ENCODE assay signal across 12 mouse cellular contexts in genomic region chr7:143738194-143738593, GRCm38 (mm10). TPM values are rescaled to one million over a fixed set of nuclear protein-coding genes. Genes with fewer than 3 reads are reported as not detected.
DNase-seq lines count a peak whose midpoint lies in the region; ATAC-seq and TF ChIP-seq lines count a peak whose summit lies in the region.
"Had no signal": no experiment of that assay in that cellular context is flagged by ENCODE, and none has a peak within 500 bp of the region (broad histone marks: within the 10 kb centered on the region; RNA-seq: fewer than 3 reads in every experiment).

No protein-coding gene starts in this region.

- peak overlapping the region; percentile 68 for H3K4me3 ChIP-seq in heart, embryonic 13.5 days
- peak overlapping the region; percentile 70 for H3K4me3 ChIP-seq in limb, embryonic 14.5 days (replicated peaks; ENCODE audit: low read length)
- H3K4me3 ChIP-seq in stomach, embryonic 16.5 days (replicated peaks; ENCODE audit: low read length), result peak overlapping the region; percentile 70
- H3K4me3 ChIP-seq in cerebellum, adult 2 months (replicated peaks; ENCODE audit: insufficient read depth, low read depth, low read length), result no peak overlapping the region
- H3K4me3 ChIP-seq: megakaryocyte, embryonic 14.5 days had no signal

- TF ChIP-seq CTCF in cerebellum, adult 2 months (IDR thresholded peaks at IDR 0.05; ENCODE audit: borderline replicate concordance, insufficient read depth, low read depth, low read length), result no peak

- H3K4me2 ChIP-seq in heart, embryonic 13.5 days, result peak overlapping the region; percentile 87
- H3K4me2 ChIP-seq in limb, embryonic 14.5 days (replicated peaks; ENCODE audit: low read depth, low read length, severe bottlenecking), result peak overlapping the region; percentile 62; the same call in 1 of the 2 replicates
- peak overlapping the region; percentile 59 for H3K4me2 ChIP-seq in stomach, embryonic 16.5 days (ENCODE audit: low read depth, low read length)

- no peak for DNase-seq in heart, postnatal 36 days
- peak; percentile 32 for DNase-seq in right cerebral cortex, postnatal 4 days
- DNase-seq in right cerebral cortex, adult 18-20 months, result no peak
- DNase-seq in limb, embryonic 14.5 days (ENCODE audit: low spot score), result no peak
- DNase-seq in left cerebral cortex, postnatal 4 days, result no peak
- no peak for DNase-seq in cerebellum, adult 2 months
- DNase-seq: cerebellum, adult 11-12 months; gastrocnemius, postnatal 14 days; layer of hippocampus, postnatal 36 days had no signal

- peak overlapping the region; percentile 92 for H3K9ac ChIP-seq in heart, embryonic 13.5 days
- H3K9ac ChIP-seq in limb, embryonic 14.5 days (ENCODE audit: low read depth, low read length, severe bottlenecking), result peak overlapping the region; percentile 90; the same call in 1 of the 2 replicates
- H3K9ac ChIP-seq in stomach, embryonic 16.5 days (ENCODE audit: low read length), result peak overlapping the region; percentile 87

- 48% methylated on average over 6 of the region's 6 CpGs for WGBS in heart, embryonic 13.5 days
- WGBS in limb, embryonic 14.5 days, result 61% methylated on average over 6 of the region's 6 CpGs
- WGBS in stomach, embryonic 16.5 days, result 45% methylated on average over 6 of the region's 6 CpGs
- WGBS in cerebellum, adult 2 months, result 83% methylated on average over 6 of the region's 6 CpGs

- peak overlapping the region; percentile 84 for H3K27ac ChIP-seq in heart, embryonic 13.5 days (replicated peaks)
- H3K27ac ChIP-seq in limb, embryonic 14.5 days (replicated peaks; ENCODE audit: low read depth, low read length), result 0 out of 2 replicates have a peak overlapping the region, but pooled peaks have one; percentile 33
- peak overlapping the region; percentile 94 for H3K27ac ChIP-seq in stomach, embryonic 16.5 days (ENCODE audit: low read length)
- no peak overlapping the region for H3K27ac ChIP-seq in cerebellum, adult 2 months (ENCODE audit: insufficient read depth, low read length)

- intact Hi-C loops in heart, postnatal 36 days (cut with DNase I), result no loop called here
- intact Hi-C loops in left cerebral cortex, postnatal 4 days (cut with DNase I), result no loop called here

- no peaks in the 10 kb centered on the region for H3K9me3 ChIP-seq in heart, embryonic 13.5 days
- no peaks in the 10 kb centered on the region for H3K9me3 ChIP-seq in limb, embryonic 14.5 days (ENCODE audit: control insufficient read depth, low read length)
- H3K9me3 ChIP-seq in stomach, embryonic 16.5 days (replicated peaks; ENCODE audit: control insufficient read depth, low read length), result no peaks in the 10 kb centered on the region
- H3K9me3 ChIP-seq: megakaryocyte, embryonic 14.5 days had no signal

- peaks cover 26% of the 10 kb centered on the region for H3K36me3 ChIP-seq in heart, embryonic 13.5 days
- peaks cover 14% of the 10 kb centered on the region for H3K36me3 ChIP-seq in limb, embryonic 14.5 days (ENCODE audit: control insufficient read depth, insufficient read depth, low read length)
- no peaks in the 10 kb centered on the region for H3K36me3 ChIP-seq in stomach, embryonic 16.5 days (ENCODE audit: control insufficient read depth, insufficient read depth, low read length)

- peaks cover 23% of the 10 kb centered on the region; the same call in 1 of the 2 replicates for H3K27me3 ChIP-seq in heart, embryonic 13.5 days (replicated peaks)
- H3K27me3 ChIP-seq in limb, embryonic 14.5 days (ENCODE audit: control insufficient read depth, insufficient read depth, low read length), result no peaks in the 10 kb centered on the region
- H3K27me3 ChIP-seq in stomach, embryonic 16.5 days (ENCODE audit: control insufficient read depth, insufficient read depth, low read length), result no peaks in the 10 kb centered on the region
- H3K27me3 ChIP-seq in cerebellum, adult 2 months (ENCODE audit: control insufficient read depth, insufficient read depth, low read length), result no peaks in the 10 kb centered on the region

- peaks cover 50% of the 10 kb centered on the region for H3K4me1 ChIP-seq in heart, embryonic 13.5 days
- H3K4me1 ChIP-seq in limb, embryonic 14.5 days (ENCODE audit: control insufficient read depth, insufficient read depth, low read length), result peaks cover 25% of the 10 kb centered on the region
- peaks cover 36% of the 10 kb centered on the region for H3K4me1 ChIP-seq in stomach, embryonic 16.5 days (ENCODE audit: control insufficient read depth, insufficient read depth, low read length)
- H3K4me1 ChIP-seq in cerebellum, adult 2 months (ENCODE audit: control insufficient read depth, insufficient read depth, low read length), result no peaks in the 10 kb centered on the region

- TF ChIP-seq POLR2A in limb, embryonic 14.5 days (IDR thresholded peaks at IDR 0.05; ENCODE audit: borderline replicate concordance, extremely low read depth, insufficient read depth, insufficient read length), result no peak
- TF ChIP-seq POLR2A in cerebellum, adult 2 months (IDR thresholded peaks at IDR 0.05; ENCODE audit: borderline replicate concordance, insufficient read depth, low read length), result no peak

- no peak for ATAC-seq in heart, embryonic 13.5 days (ENCODE audit: extremely low read depth, insufficient number of reproducible peaks, low FRiP score, low TSS enrichment)
- no peak for ATAC-seq in limb, embryonic 14.5 days (ENCODE audit: low FRiP score, low read depth)
- ATAC-seq in stomach, embryonic 16.5 days (ENCODE audit: insufficient read depth, low FRiP score), result peak; percentile 11; the same call in 1 of the 2 replicates

RNA-seq across cellular contexts. Expression of gene Osbpl5, which starts 18.6 kb away (rescaled TPM):
- 34.8 and 36.2 TPM in 2 replicates for polyA plus RNA-seq in heart, embryonic 13.5 days (2015; fragmentation: Nextera tagmentation; extraction: Ambion mirVana)
- 10 to 100 TPM; 19.6 to 26.1 TPM for total RNA-seq in heart, postnatal 36 days (2021)
- polyA plus RNA-seq in limb, embryonic 14.5 days (2012; rRNA removed), result 60.4 and 70.7 TPM in 2 replicates
- 51.3 and 52.4 TPM in 2 replicates for polyA plus RNA-seq in limb, embryonic 14.5 days (2014; fragmentation: Nextera tagmentation; extraction: Ambion mirVana)
- polyA plus RNA-seq in stomach, embryonic 16.5 days (2015; fragmentation: Nextera tagmentation; extraction: Ambion mirVana), result 43.5 and 52.2 TPM in 2 replicates
- 10 to 100 TPM; 67.5 to 84.1 TPM for total RNA-seq in left cerebral cortex, postnatal 4 days (2021)
- 32.4 and 35.6 TPM in 2 replicates for polyA plus RNA-seq in cerebellum, adult 2 months (2012; rRNA removed)

RNA-seq across cellular contexts. Expression of gene Mrgprg, which starts 28.6 kb away (rescaled TPM):
- polyA plus RNA-seq in heart, embryonic 13.5 days (2015; fragmentation: Nextera tagmentation; extraction: Ambion mirVana), result not detected in 2 replicates
- total RNA-seq in heart, postnatal 36 days (2021), result not detected
- not detected in 2 replicates for polyA plus RNA-seq in limb, embryonic 14.5 days (2012; rRNA removed)
- polyA plus RNA-seq in limb, embryonic 14.5 days (2014; fragmentation: Nextera tagmentation; extraction: Ambion mirVana), result not detected in 2 replicates
- polyA plus RNA-seq in stomach, embryonic 16.5 days (2015; fragmentation: Nextera tagmentation; extraction: Ambion mirVana), result not detected in 2 replicates
- total RNA-seq in left cerebral cortex, postnatal 4 days (2021), result not detected
- polyA plus RNA-seq in cerebellum, adult 2 months (2012; rRNA removed), result not detected in 2 replicates
- total RNA-seq: gastrocnemius, postnatal 14 days; layer of hippocampus, postnatal 36 days had no signal

RNA-seq across cellular contexts. Expression of gene Mrgpre, which starts 46.1 kb away (rescaled TPM):
- 1.8 and 1.9 TPM in 2 replicates for polyA plus RNA-seq in heart, embryonic 13.5 days (2015; fragmentation: Nextera tagmentation; extraction: Ambion mirVana)
- 1 to 10 TPM; 1.2 to 1.4 TPM for total RNA-seq in heart, postnatal 36 days (2021)
- 2.1 and 3.0 TPM in 2 replicates for polyA plus RNA-seq in limb, embryonic 14.5 days (2012; rRNA removed)
- 1.5 and 1.9 TPM in 2 replicates for polyA plus RNA-seq in limb, embryonic 14.5 days (2014; fragmentation: Nextera tagmentation; extraction: Ambion mirVana)
- polyA plus RNA-seq in stomach, embryonic 16.5 days (2015; fragmentation: Nextera tagmentation; extraction: Ambion mirVana), result 0.98 and 1.6 TPM in 2 replicates
- total RNA-seq in left cerebral cortex, postnatal 4 days (2021), result 10 to 100 TPM; 15.3 to 16.5 TPM
- 4.0 and 4.4 TPM in 2 replicates for polyA plus RNA-seq in cerebellum, adult 2 months (2012; rRNA removed)

RNA-seq across cellular contexts. Expression of gene Tnfrsf23, which starts 52.5 kb away (rescaled TPM):
- polyA plus RNA-seq in heart, embryonic 13.5 days (2015; fragmentation: Nextera tagmentation; extraction: Ambion mirVana), result 2.4 and 3.1 TPM in 2 replicates
- total RNA-seq in heart, postnatal 36 days (2021), result 1 to 10 TPM; 1.4 to 2.0 TPM
- polyA plus RNA-seq in limb, embryonic 14.5 days (2012; rRNA removed), result 5.5 TPM in 2 replicates
- 2.8 and 3.2 TPM in 2 replicates for polyA plus RNA-seq in limb, embryonic 14.5 days (2014; fragmentation: Nextera tagmentation; extraction: Ambion mirVana)
- 3.5 and 4.6 TPM in 2 replicates for polyA plus RNA-seq in stomach, embryonic 16.5 days (2015; fragmentation: Nextera tagmentation; extraction: Ambion mirVana)
- 1 to 10 TPM; 2.1 to 2.9 TPM for total RNA-seq in left cerebral cortex, postnatal 4 days (2021)
- 1.5 and 3.1 TPM in 2 replicates for polyA plus RNA-seq in cerebellum, adult 2 months (2012; rRNA removed)
